Mouse (Mus musculus): Measurements from ENCODE around the gene Rbm20.

DNA sequence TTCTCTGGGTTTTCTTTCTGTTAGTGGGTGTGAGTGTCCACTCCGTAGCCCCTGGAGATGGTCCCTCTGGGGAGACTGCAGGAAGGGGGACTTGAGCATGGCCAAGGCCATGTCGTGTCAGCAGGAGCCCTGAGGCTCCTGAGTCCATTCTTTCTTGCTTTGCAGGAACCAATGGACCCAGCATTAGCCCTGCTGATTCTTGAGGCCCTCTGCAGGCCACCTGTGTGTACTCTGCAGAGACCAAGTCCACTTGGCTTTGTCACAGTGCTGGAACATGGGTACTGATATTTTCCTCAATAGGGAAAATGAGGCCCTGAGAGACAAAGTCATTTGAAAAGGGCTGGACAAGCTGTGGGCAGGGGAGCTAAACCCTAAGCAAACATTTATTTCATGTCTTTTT, 193.5 kb downstream of the Rbm20 start:
- TF ChIP-seq CTCF (conservative IDR thresholded peaks at IDR 0.05; ENCODE audit: low read length) (no peak), NANOG (IDR thresholded peaks at IDR 0.05; ENCODE audit: borderline replicate concordance, low read length) (no peak), POU5F1 (IDR thresholded peaks at IDR 0.05; ENCODE audit: borderline replicate concordance, low read length) (no peak)
